Mouse (Mus musculus) liver, embryonic 14.5 days (tissue): ENCODE data around the gene Npr1.

Experiments
- CTCF ChIP-seq: IDR thresholded peaks from 2 replicates; pipeline ENCODE4 v1.5.1; 2016; ENCODE audit warnings: antibody characterized with exemption, low read depth, control low read depth
- EP300 ChIP-seq: IDR thresholded peaks from 2 replicates; pipeline ENCODE4 v1.6.1; 2016; ENCODE audit warnings: antibody characterized with exemption, low read depth

- TF ChIP-seq CTCF (no peak), EP300 (no peak)
Measured at GRCm38 (mm10) chr3:90433381-90434020, 32.2 kb downstream of the Npr1 start, which contains the start of gene Ints3.
